Mouse (Mus musculus) adrenal gland, postnatal 4 days (tissue): ENCODE data around the gene Ibsp. TPM values are rescaled to one million over a fixed set of nuclear protein-coding genes. Genes with fewer than 3 reads are reported as not detected.
A peak's percentile ranks its signal among the peaks of the same experiment; 100 is the strongest.

Source experiments
- DNase-seq, 2 experiments: peaks; one replicate each; pipeline ENCODE4 v3.0.0; 2021 to 2022; ENCODE audit warnings: low spot score in 2 of 2, mixed read lengths in 2 of 2
- long read RNA-seq, 2 experiments: library from polyadenylated mRNA; stranded (forward); transcript quantifications; one replicate each; pipeline ENCODE4 v2.0.0; 2021
- total RNA-seq, 2 experiments: library from RNA; stranded (reverse); gene quantifications; 2 replicates each; pipeline ENCODE4 v1.2.3; 2021

The Ibsp gene
- total RNA-seq = 1 to 10 TPM in 1 of 2 experiments, under 1 TPM in 1; 0.34 to 1.6 TPM
- long read RNA-seq, experiment 1 = 0 reads
- long read RNA-seq, experiment 2 = 0 reads

DNA sequence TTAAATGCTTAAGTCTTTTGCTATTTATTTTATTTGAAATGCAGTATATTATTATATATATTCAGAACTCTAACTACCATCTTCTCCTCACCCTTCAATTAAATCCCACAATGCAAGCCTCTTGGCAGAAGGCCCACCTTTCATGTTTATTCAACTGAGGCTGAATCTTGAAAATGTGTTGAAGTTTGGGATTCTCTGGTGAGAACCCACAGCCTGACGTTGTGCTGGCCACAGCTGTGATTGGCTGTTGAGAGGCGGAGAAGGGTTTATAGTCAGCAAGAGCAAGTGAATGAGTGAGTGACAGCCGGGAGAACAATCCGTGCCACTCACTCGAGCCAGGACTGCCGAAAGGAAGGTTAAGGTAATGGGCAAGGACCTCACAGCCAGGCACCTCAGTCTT is at the start of gene Ibsp:
Gene Ibsp, plus strand, starts transcription at position 178 of the 400 bp plus-strand sequence.
- DNase-seq = no peak

DNA sequence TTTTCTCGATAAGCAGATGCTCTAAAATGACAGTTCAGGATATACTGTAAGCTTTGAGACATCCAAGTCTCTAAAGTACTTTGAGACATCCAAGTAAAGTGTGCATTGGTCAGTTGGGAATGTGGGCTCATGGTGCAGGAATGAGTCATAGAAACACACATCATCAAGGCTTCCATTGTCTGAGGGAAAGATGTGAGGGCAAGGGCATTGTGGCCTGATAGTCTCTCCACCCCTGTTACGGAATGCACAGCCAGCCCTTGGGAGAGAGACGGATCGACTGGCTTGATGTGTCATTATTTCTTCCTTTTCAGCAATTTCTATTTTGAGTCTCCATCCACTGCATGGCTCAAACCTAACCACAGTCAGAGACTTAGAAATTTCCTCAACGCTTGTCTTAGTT is 47.2 kb upstream of the Ibsp start:
- DNase-seq = no peak

DNA sequence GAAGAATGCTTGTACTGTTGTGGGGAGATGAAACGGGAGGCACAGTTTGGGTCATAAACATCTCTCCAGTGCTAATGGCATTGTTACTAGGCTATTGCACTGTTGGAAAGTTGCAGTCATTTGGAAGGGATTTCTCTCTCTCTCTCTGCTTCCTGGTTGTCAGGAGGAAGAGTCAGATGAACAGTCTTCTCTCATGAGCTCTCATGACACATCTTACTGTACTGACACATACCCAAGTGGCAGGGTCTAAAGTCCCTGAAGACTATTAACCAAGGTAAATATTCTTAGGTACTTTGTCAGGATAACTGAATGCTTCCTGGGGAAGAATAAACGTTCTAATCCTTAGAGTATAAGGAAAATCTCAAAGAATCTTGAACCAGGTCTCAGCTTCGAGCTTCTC is 42.4 kb upstream of the Ibsp start:
- no peak for DNase-seq

DNA sequence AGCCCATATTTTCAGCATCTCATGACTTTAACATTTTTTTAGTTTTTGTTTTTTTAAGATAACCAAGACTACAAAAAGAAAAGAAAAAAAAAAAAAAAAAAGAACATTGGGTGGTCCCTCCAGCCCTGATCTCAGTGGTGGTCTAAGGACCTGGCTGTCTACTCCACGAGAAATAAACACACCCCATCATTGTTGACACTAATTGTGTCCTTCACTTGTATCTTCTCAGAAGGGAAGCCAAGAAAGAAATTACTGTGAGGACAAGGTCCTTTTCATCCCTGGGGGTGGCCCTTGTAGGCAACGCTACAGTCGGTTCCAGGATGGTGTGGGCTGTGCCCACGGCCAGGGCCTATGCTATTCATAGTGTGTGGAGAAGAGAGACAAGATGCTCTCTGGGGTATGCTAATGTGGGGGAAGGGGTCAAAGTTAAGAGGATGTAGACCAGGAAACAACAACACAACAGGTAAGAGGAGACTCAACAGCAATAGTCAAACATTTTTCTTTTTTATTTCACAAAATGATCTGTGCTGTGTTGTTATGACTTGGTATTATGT is 37.0 kb upstream of the Ibsp start:
- DNase-seq = no peak

DNA sequence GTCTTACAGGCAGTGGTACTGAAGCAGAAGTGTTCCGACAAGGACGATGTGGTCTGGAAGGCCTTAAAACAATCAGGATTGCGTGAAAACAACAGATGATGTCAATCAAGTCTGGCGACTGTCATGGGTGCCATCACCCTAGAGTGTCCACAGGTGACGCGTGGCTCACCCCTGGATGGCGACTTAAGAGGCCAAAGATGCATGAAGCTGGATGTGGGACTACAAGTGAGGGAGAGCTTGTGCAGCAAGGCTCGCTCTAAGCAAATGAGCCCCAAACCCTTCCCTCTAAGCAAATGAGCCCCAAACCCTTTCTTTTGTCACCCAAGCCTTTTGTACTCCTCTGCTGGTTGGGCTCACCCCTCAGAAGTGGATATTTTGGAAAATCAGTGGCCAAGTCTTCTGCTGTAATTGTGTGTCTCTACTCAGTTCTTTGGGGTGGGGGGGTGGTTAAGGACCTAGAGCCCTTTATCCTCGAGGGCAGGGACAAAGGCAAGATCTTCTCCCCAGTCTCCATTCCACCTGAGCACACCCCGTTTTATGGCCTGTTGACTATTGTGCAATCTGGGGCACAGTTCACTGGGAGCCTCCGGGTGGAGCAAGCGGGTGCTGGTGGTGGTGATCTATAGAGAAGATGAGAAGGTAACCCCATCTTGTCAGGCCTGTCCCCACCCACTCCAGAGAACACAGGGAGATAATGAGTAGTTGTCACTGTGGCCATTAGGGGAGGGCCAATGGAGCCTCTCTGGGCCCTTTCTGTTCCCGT is 35.8 kb upstream of the Ibsp start:
- no peak for DNase-seq

DNA sequence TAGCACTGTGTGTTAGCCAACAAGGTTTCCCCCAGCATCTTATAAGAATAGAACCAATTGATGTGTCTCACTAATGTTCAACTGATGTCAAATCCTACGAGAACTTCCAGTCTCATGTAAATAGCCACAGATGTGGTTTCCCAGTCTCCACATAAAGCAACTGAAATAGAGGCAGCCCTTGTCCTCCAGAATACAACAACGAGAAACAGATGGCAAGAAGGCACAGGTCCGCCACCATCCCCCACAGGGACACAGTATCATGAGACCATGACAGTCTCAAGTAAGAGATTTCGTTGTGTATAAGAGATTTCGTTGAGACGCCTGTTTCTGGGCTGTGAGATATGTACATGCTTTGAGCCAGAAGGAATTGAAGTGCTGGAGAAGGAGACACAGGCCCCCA is 4.8 kb upstream of the Ibsp start:
- no peak for DNase-seq

DNA sequence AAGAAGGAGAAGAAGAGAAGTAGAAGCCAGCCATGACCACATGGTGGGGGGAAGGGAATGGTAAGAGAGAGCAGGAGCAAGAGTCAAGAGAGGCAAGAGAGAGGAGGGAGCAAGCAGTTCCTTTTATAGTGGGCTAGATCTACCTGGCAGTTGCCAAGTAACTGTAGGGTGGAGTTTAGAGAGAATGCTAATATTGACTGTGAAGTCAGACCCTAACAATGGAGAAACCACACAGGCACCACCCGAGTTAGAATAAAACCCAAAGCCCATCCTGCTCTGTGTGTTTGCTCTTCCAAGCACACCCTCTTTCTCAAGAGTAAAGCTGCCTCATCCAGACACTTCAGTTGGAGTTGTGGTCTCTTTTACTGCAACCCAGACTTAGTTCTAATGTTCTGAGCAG is 15.1 kb downstream of the Ibsp start:
- no peak for DNase-seq

DNA sequence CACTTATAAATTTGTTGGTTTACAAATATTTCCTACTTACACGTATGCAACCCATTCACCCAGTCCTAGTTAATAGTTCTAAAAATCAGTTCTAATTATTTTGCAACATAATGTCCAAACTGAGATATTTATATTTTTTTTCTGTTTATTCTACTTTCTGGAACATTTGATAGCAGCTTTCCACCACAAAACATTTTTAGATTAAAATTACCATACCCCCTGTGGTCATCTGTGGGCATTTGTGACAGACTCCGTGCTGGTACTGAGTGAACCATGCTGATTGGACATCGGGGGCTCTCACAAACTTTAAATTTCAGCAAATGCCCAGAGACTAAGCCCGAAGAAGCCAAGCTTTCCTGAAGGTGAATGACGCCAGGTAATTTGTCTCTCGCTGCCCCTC is 26.1 kb downstream of the Ibsp start, which contains the start of gene Mepe:
Gene Mepe, plus strand, starts transcription at position 301 of the 400 bp plus-strand sequence.
- DNase-seq = no peak

DNA sequence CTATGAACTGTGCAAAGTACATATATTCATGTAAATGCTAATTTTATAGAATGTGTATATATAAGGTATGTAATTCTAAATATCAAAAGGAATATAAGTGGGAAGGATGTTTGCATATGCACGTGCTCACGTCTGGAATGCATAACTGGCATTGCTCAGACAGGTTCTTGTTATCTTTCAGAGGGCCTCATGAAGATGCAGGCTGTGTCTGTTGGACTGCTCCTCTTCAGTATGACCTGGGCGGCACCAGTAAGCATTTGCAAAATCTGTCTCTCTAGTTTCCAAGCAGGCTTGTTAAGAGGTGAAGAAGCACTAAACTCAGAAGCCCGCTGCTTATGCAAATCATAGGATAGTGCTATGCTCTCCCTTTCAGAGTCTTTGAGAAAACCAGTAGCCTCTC is 27.9 kb downstream of the Ibsp start:
- no peak for DNase-seq

DNA sequence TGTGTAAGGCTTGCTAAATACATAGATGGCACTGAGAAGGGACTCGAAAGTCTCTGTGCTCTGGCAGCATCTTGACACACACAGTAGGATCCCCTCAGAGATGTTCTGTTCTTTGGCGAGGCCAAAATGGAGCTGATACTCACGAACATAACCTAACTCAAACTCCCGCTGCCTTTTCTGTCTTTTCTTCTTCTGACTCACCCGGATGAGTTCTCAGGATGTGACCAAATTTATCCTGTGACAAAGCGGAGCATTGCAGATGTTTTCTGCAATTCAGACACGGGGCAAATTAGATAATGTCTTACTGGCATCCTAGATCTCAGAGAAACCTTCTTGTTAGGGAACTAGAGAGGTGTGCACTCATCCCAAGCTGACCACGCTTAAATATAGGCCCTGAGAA is 28.4 kb downstream of the Ibsp start:
- no peak for DNase-seq

- no peak for DNase-seq
Measured at GRCm38 (mm10) chr5:104327876-104328275, 28.9 kb downstream of the Ibsp start.

DNA sequence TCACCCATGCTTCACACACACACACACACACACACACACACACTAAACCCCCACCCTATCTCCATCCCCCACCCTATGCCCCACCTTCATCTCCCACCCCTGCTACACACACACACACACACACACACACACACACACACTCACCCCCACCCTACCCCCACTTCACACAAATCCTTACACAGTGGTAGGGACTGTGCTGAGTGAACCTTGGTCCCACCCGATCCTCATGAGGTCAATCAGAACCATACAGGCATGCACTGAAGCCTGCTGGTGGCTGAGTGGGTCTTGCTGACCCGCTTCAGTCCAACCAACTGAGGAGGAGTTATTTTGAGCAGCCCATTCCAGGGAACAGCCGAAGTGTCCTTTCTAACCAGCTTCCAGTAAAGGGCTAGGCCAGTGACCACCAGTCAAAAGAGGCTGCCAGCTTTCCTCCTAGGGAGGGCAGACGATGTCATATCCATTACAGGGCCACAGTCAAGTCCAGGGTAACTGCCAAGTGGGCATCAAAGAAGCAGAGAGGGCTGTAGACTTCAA is 29.4 kb downstream of the Ibsp start:
- DNase-seq = no peak

DNA sequence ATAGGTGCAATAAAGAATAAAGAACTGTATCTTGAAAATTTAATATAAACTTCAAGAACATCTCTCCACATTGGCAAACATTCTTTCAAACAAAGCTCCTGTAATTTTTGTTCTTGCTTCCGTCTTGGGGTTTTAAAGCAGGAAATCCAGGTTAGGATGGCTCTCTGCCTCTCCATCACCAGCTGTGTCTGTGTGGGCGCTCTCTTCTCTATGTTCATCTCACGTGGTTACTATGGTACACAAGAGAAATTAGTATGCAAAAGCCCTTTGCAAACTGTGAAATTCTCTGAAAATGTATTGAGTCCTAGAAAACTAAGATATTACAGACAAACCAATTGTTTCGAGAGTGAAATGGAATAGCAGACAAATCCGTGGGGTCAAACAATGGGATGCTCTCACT is 30.4 kb downstream of the Ibsp start:
- no peak for DNase-seq

- DNase-seq = no peak
Measured at GRCm38 (mm10) chr5:104330088-104330487, 31.1 kb downstream of the Ibsp start.

GRCm38 (mm10) chr5:104332296-104332695 is 33.3 kb downstream of the Ibsp start:
- DNase-seq = no peak

DNA sequence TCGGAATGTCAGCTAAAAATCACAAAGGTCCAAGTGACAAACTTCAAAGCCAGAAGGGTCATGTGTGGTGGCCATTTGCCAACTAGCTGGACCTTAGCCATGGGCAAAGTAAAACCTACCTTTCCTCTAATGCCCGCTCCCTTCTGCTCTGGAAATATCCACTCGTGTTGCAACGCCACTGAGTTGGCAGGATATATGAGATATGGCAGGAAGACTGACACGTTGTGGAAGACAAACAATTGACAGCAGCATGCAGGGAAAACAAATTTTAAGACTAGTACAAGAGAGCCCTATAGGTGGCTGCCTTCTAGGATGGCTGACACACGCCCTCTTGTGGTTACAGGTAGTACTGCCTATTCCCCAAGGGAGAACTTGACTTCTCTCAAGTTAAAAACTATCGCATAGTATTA is 34.3 kb downstream of the Ibsp start:
- peak; percentile 14 to 29 for DNase-seq

- no peak for DNase-seq
Measured at GRCm38 (mm10) chr5:104333643-104334042, 34.7 kb downstream of the Ibsp start.

DNA sequence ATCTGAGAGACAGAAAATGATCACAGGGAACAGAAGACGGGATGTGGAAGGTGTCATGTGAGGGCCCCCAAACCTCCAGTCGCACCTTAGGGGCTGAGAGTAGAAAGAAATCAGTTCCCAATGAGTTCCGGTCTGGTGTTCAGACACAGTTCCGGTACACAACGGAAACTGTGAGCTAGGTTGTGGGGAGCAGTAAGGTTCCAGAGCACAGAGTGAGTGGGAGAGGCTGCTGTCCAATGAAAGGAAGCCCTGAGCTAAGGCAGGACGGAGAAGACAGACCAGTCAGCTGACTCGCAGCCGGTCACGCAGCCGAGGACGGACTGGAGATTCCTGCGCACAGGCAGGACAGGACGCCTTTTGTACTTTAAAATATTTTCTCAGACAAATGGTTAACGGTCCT is 35.5 kb downstream of the Ibsp start:
- no peak for DNase-seq

- no peak for DNase-seq
Measured at GRCm38 (mm10) chr5:104335962-104336361, 37.0 kb downstream of the Ibsp start.

GRCm38 (mm10) chr5:104337491-104337890 is 38.5 kb downstream of the Ibsp start:
- DNase-seq = no peak

GRCm38 (mm10) chr5:104339009-104339408 is 40.0 kb downstream of the Ibsp start:
- no peak for DNase-seq

DNA sequence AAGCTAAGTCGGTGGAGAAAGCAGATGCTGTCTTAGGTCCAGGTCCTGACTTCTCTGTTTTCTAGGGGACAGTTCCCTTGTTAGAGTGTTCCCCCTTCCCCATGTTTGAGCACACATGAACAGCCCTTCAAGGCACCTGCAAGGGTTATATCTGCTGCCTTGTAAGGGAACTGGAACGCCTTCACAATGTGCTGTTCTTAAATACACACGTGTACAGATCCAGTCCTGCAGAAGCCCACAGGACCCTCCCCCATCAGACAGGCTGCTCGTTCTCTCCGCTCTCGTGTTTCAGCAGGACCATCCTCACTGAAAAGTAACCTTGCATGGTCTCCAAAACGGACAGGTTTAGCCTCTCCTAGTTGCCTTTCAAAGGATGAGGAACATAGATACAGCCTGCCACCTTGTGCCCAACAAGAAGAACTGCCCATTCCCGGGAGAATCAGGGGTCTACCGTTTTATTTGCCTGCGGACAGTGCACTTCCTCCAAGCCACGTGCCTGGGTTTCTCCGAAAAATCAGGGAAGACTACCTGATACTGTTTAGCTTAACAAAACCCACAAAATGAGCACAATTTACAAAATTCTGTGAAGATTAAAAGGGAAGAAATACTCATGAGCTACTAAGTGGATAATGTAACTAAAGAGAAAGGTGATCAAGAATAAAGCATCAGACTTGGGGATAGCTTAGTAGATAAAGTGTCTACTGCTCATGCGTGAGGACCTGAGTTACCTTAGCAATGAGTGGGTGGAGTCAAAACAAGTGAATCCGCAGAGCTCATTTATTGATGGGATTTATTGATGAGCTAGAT is 40.9 kb downstream of the Ibsp start:
- DNase-seq = no peak
